26 mouse cellular contexts compared by ENCODE assay signal in the genomic region with DNA sequence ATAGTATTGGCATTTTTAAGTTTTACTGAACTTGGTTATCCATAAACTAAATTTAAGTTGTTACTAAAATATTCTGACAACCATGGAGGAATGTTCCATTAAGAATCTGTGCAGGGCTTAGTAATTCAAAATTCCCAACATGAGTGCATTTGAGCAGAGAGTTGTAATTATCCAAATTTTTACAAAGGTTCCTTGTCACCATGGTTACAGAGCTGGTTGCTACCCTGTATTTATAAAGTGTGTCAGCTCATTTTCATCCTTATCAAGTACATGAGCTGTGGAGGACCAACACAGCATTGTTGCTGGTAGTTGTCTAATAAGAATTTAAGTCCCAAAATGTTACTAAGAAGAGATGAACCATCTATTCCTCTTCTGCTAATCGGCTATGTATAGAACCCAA.
DNase-seq lines count a peak whose midpoint lies in the region; ATAC-seq and TF ChIP-seq lines count a peak whose summit lies in the region.
"Had no signal": no experiment of that assay in that cellular context is flagged by ENCODE, and none has a peak within 500 bp of the region (broad histone marks: within the 10 kb centered on the region; RNA-seq: fewer than 3 reads in every experiment).

No protein-coding gene starts in this region.

- TF ChIP-seq CTCF in hindbrain, postnatal 0 days (IDR thresholded peaks at IDR 0.05; ENCODE audit: low read depth) = no peak
- no peak for TF ChIP-seq CTCF in midbrain, postnatal 0 days (IDR thresholded peaks at IDR 0.05)

- ATAC-seq in forebrain, embryonic 16.5 days = peak; percentile 81
- ATAC-seq in hindbrain, postnatal 0 days = no peak
- no peak for ATAC-seq in hindbrain, embryonic 11.5 days (ENCODE audit: low FRiP score)
- 0 out of 2 replicates have a peak, but pooled peaks have one; percentile 41 for ATAC-seq in midbrain, postnatal 0 days (ENCODE audit: low FRiP score)
- ATAC-seq in midbrain, embryonic 15.5 days (replicated peaks) = no peak
- ATAC-seq: forebrain, embryonic 13.5 days; hindbrain, embryonic 16.5 days; inflammation-experienced regulatory T-cells, adult 6 months; intestine, embryonic 16.5 days; Patski had no signal

- 73% methylated on average over 1 of the region's 1 CpGs for WGBS in forebrain, embryonic 16.5 days
- WGBS in forebrain, embryonic 10.5 days = 83% methylated on average over 1 of the region's 1 CpGs
- 89% methylated on average over 1 of the region's 1 CpGs for WGBS in hindbrain, postnatal 0 days
- 83% methylated on average over 1 of the region's 1 CpGs for whole genome bisulfite sequencing in hindbrain, embryonic 11.5 days
- 72% methylated on average over 1 of the region's 1 CpGs for WGBS in midbrain, postnatal 0 days
- WGBS in midbrain, embryonic 15.5 days = 91% methylated on average over 1 of the region's 1 CpGs

- H3K4me3 ChIP-seq in forebrain, embryonic 16.5 days (replicated peaks; ENCODE audit: low read length) = no peak overlapping the region
- H3K4me3 ChIP-seq in forebrain, embryonic 10.5 days = no peak overlapping the region
- no peak overlapping the region for H3K4me3 ChIP-seq in hindbrain, postnatal 0 days (ENCODE audit: low read length)
- H3K4me3 ChIP-seq in hindbrain, embryonic 11.5 days (ENCODE audit: low read depth, low read length) = no peak overlapping the region
- no peak overlapping the region for H3K4me3 ChIP-seq in midbrain, postnatal 0 days (ENCODE audit: low read depth, low read length)
- H3K4me3 ChIP-seq in midbrain, embryonic 15.5 days = no peak overlapping the region
- H3K4me3 ChIP-seq: embryonic facial prominence, embryonic 12.5 days; embryonic facial prominence, embryonic 15.5 days; forebrain, embryonic 13.5 days; hindbrain, embryonic 13.5 days had no signal

- H3K27me3 ChIP-seq in forebrain, embryonic 16.5 days (replicated peaks; ENCODE audit: control insufficient read depth, insufficient read depth, low read length) = no peaks in the 10 kb centered on the region
- no peaks in the 10 kb centered on the region for H3K27me3 ChIP-seq in forebrain, embryonic 10.5 days (ENCODE audit: poor library complexity, severe bottlenecking)
- H3K27me3 ChIP-seq in hindbrain, postnatal 0 days (ENCODE audit: insufficient read depth, low read length) = no peaks in the 10 kb centered on the region
- no peaks in the 10 kb centered on the region for H3K27me3 ChIP-seq in hindbrain, embryonic 11.5 days (ENCODE audit: control insufficient read depth, insufficient read depth, low read length)
- H3K27me3 ChIP-seq in midbrain, postnatal 0 days (ENCODE audit: insufficient read depth, low read length) = no peaks in the 10 kb centered on the region
- no peaks in the 10 kb centered on the region for H3K27me3 ChIP-seq in midbrain, embryonic 15.5 days (replicated peaks)
- H3K27me3 ChIP-seq: embryonic facial prominence, embryonic 12.5 days; embryonic facial prominence, embryonic 15.5 days; forebrain, embryonic 13.5 days; hindbrain, embryonic 13.5 days; Patski had no signal

- no peak for DNase-seq in forebrain, embryonic 10.5 days (ENCODE audit: extremely low spot score, low spot score)
- peak; percentile 47 for DNase-seq in hindbrain, postnatal 0 days (ENCODE audit: low spot score)
- DNase-seq in hindbrain, embryonic 11.5 days (ENCODE audit: low spot score) = no peak
- peak; percentile 19 for DNase-seq in midbrain, postnatal 0 days (ENCODE audit: low spot score)
- DNase-seq in thymus, postnatal 4 days = no peak
- DNase-seq: adrenal gland, postnatal 10 days; adrenal gland, postnatal 36 days; B cell, adult 2 months; cerebellum, adult 11 months; cerebellum, adult 2 months; cerebellum, adult 9-11 months; cerebellum, postnatal 25 days; gastrocnemius, postnatal 10 days; gastrocnemius, postnatal 36 days had no signal

- H3K9ac ChIP-seq in forebrain, embryonic 16.5 days (replicated peaks; ENCODE audit: low read depth, low read length) = no peak overlapping the region
- no peak overlapping the region for H3K9ac ChIP-seq in hindbrain, postnatal 0 days (replicated peaks; ENCODE audit: low read length)
- H3K9ac ChIP-seq in hindbrain, embryonic 11.5 days (ENCODE audit: low read depth, low read length) = no peak overlapping the region
- H3K9ac ChIP-seq in midbrain, postnatal 0 days (replicated peaks; ENCODE audit: low read length, poor library complexity, severe bottlenecking) = no peak overlapping the region
- H3K9ac ChIP-seq in midbrain, embryonic 15.5 days = no peak overlapping the region
- H3K9ac ChIP-seq: embryonic facial prominence, embryonic 12.5 days; embryonic facial prominence, embryonic 15.5 days; forebrain, embryonic 13.5 days; hindbrain, embryonic 13.5 days had no signal

- H3K27ac ChIP-seq in forebrain, embryonic 16.5 days (ENCODE audit: low read length) = no peak overlapping the region
- no peak overlapping the region for H3K27ac ChIP-seq in forebrain, embryonic 10.5 days
- no peak overlapping the region for H3K27ac ChIP-seq in hindbrain, postnatal 0 days
- H3K27ac ChIP-seq in hindbrain, embryonic 11.5 days (ENCODE audit: low read depth, low read length) = no peak overlapping the region
- H3K27ac ChIP-seq in midbrain, postnatal 0 days (ENCODE audit: low read depth, low read length) = peak overlapping the region; percentile 43; the same call in 1 of the 2 replicates
- no peak overlapping the region for H3K27ac ChIP-seq in midbrain, embryonic 15.5 days
- H3K27ac ChIP-seq: embryonic facial prominence, embryonic 12.5 days; embryonic facial prominence, embryonic 15.5 days; forebrain, embryonic 13.5 days; hindbrain, embryonic 13.5 days had no signal

- 0 out of 2 replicates have a peak, but pooled peaks cover 2% of the 10 kb centered on the region for H3K4me1 ChIP-seq in forebrain, embryonic 16.5 days (replicated peaks; ENCODE audit: control insufficient read depth, insufficient read depth, low read length)
- no peaks in the 10 kb centered on the region for H3K4me1 ChIP-seq in forebrain, embryonic 10.5 days
- no peaks in the 10 kb centered on the region for H3K4me1 ChIP-seq in hindbrain, postnatal 0 days (ENCODE audit: insufficient read depth, low read length)
- no peaks in the 10 kb centered on the region for H3K4me1 ChIP-seq in hindbrain, embryonic 11.5 days (replicated peaks; ENCODE audit: control insufficient read depth, insufficient read depth, low read length)
- no peaks in the 10 kb centered on the region for H3K4me1 ChIP-seq in midbrain, postnatal 0 days (ENCODE audit: insufficient read depth, low read length)
- H3K4me1 ChIP-seq in midbrain, embryonic 15.5 days = peaks cover 11% of the 10 kb centered on the region
- H3K4me1 ChIP-seq: embryonic facial prominence, embryonic 12.5 days; embryonic facial prominence, embryonic 15.5 days; forebrain, embryonic 13.5 days; hindbrain, embryonic 13.5 days had no signal

- no peaks in the 10 kb centered on the region for H3K36me3 ChIP-seq in forebrain, embryonic 16.5 days (ENCODE audit: control insufficient read depth, insufficient read depth)
- H3K36me3 ChIP-seq in forebrain, embryonic 10.5 days (replicated peaks) = no peaks in the 10 kb centered on the region
- no peaks in the 10 kb centered on the region; the same call in 1 of the 2 replicates for H3K36me3 ChIP-seq in hindbrain, postnatal 0 days (ENCODE audit: insufficient read depth, low read length)
- H3K36me3 ChIP-seq in hindbrain, embryonic 11.5 days (ENCODE audit: control insufficient read depth, insufficient read depth, low read length) = no peaks in the 10 kb centered on the region
- H3K36me3 ChIP-seq in midbrain, postnatal 0 days (ENCODE audit: insufficient read depth, low read length) = peaks cover 8% of the 10 kb centered on the region; the same call in 1 of the 2 replicates
- no peaks in the 10 kb centered on the region for H3K36me3 ChIP-seq in midbrain, embryonic 15.5 days (replicated peaks)
- H3K36me3 ChIP-seq: embryonic facial prominence, embryonic 12.5 days; embryonic facial prominence, embryonic 15.5 days; G1E had no signal

- H3K9me3 ChIP-seq in forebrain, embryonic 16.5 days (ENCODE audit: control insufficient read depth, low read length) = no peaks in the 10 kb centered on the region
- no peaks in the 10 kb centered on the region for H3K9me3 ChIP-seq in forebrain, embryonic 10.5 days
- no peaks in the 10 kb centered on the region for H3K9me3 ChIP-seq in hindbrain, postnatal 0 days (ENCODE audit: low read length)
- H3K9me3 ChIP-seq in hindbrain, embryonic 11.5 days (ENCODE audit: control insufficient read depth, low read length) = no peaks in the 10 kb centered on the region
- H3K9me3 ChIP-seq in midbrain, postnatal 0 days (ENCODE audit: low read length) = no peaks in the 10 kb centered on the region
- H3K9me3 ChIP-seq in midbrain, embryonic 15.5 days = no peaks in the 10 kb centered on the region
- H3K9me3 ChIP-seq: embryonic facial prominence, embryonic 12.5 days; embryonic facial prominence, embryonic 15.5 days; forebrain, embryonic 13.5 days; G1E; hindbrain, embryonic 13.5 days had no signal

- H3K4me2 ChIP-seq in forebrain, embryonic 16.5 days (ENCODE audit: low read length) = no peak overlapping the region
- no peak overlapping the region for H3K4me2 ChIP-seq in hindbrain, postnatal 0 days (ENCODE audit: low read depth, low read length)
- no peak overlapping the region for H3K4me2 ChIP-seq in hindbrain, embryonic 11.5 days (replicated peaks; ENCODE audit: low read depth, low read length)
- H3K4me2 ChIP-seq in midbrain, postnatal 0 days (ENCODE audit: low read depth, low read length, poor library complexity, severe bottlenecking) = no peak overlapping the region
- H3K4me2 ChIP-seq in midbrain, embryonic 15.5 days = no peak overlapping the region
- H3K4me2 ChIP-seq: embryonic facial prominence, embryonic 12.5 days; embryonic facial prominence, embryonic 15.5 days; forebrain, embryonic 13.5 days; heart, embryonic 11.5 days; hindbrain, embryonic 13.5 days had no signal

Comparison
In these comparisons a context has a peak if more than half of its experiments do, and no peak if none do; other contexts are left out.
1. ATAC-seq: peak in forebrain, embryonic 16.5 days (single experiment) and midbrain, postnatal 0 days (single experiment); none in hindbrain, postnatal 0 days (single experiment), hindbrain, embryonic 11.5 days (single experiment) and midbrain, embryonic 15.5 days (single experiment).
2. DNase-seq: peak in hindbrain, postnatal 0 days (single experiment) and midbrain, postnatal 0 days (single experiment); none in forebrain, embryonic 10.5 days (single experiment), hindbrain, embryonic 11.5 days (single experiment) and thymus, postnatal 4 days (single experiment).